11 mouse cellular contexts compared by ENCODE assay signal in genomic region chr7:45537602-45538001, GRCm38 (mm10). TPM values are rescaled to one million over a fixed set of nuclear protein-coding genes. Genes with fewer than 3 reads are reported as not detected.
DNase-seq lines count a peak whose midpoint lies in the region; ATAC-seq lines count a peak whose summit lies in the region.
"Had no signal": no experiment of that assay in that cellular context is flagged by ENCODE, and none has a peak within 500 bp of the region (broad histone marks: within the 10 kb centered on the region; RNA-seq: fewer than 3 reads in every experiment).

No protein-coding gene starts in this region.

- DNase-seq in heart, postnatal 4 days: no peak
- DNase-seq in hindbrain, embryonic 11.5 days (ENCODE audit: low spot score): no peak
- DNase-seq in testis, postnatal 14 days (ENCODE audit: low spot score): no peak
- DNase-seq in gastrocnemius, adult 18-20 months (ENCODE audit: low spot score): no peak
- DNase-seq in adrenal gland, postnatal 36 days: no peak

- H3K4me2 ChIP-seq in heart, embryonic 11.5 days: peak overlapping the region; percentile 90
- peak overlapping the region; percentile 73 for H3K4me2 ChIP-seq in hindbrain, embryonic 11.5 days (replicated peaks; ENCODE audit: low read depth, low read length)

- H3K36me3 ChIP-seq in heart, embryonic 11.5 days (ENCODE audit: control insufficient read depth, insufficient read depth, low read length): no peaks in the 10 kb centered on the region
- H3K36me3 ChIP-seq in hindbrain, embryonic 11.5 days (ENCODE audit: control insufficient read depth, insufficient read depth, low read length): no peaks in the 10 kb centered on the region
- no peaks in the 10 kb centered on the region for H3K36me3 ChIP-seq in macrophage (ENCODE audit: inconsistent target)

- peak overlapping the region; percentile 62; the same call in 1 of the 2 replicates for H3K9ac ChIP-seq in heart, embryonic 11.5 days (ENCODE audit: low read depth, low read length)
- H3K9ac ChIP-seq in hindbrain, embryonic 11.5 days (ENCODE audit: low read depth, low read length): no peak overlapping the region

- peaks cover 4% of the 10 kb centered on the region for H3K4me1 ChIP-seq in heart, embryonic 11.5 days (ENCODE audit: control insufficient read depth, insufficient read depth, low read length)
- H3K4me1 ChIP-seq in brown adipose tissue, adult 24 weeks (ENCODE audit: control insufficient read depth, insufficient read depth, insufficient read length, low read length): peaks cover 4% of the 10 kb centered on the region; the same call in 1 of the 2 replicates
- H3K4me1 ChIP-seq in hindbrain, embryonic 11.5 days (replicated peaks; ENCODE audit: control insufficient read depth, insufficient read depth, low read length): 0 out of 2 replicates have a peak, but pooled peaks cover 4% of the 10 kb centered on the region

- H3K27ac ChIP-seq in heart, embryonic 11.5 days (ENCODE audit: low read depth, low read length): no peak overlapping the region
- no peak overlapping the region for H3K27ac ChIP-seq in brown adipose tissue, adult 24 weeks (replicated peaks; ENCODE audit: low read depth, low read length)
- no peak overlapping the region for H3K27ac ChIP-seq in hindbrain, embryonic 11.5 days (ENCODE audit: low read depth, low read length)
- peak overlapping the region; percentile 42 for H3K27ac ChIP-seq in macrophage

- H3K79me2 ChIP-seq in macrophage (ENCODE audit: inconsistent target): no peaks in the 10 kb centered on the region

- no peaks in the 10 kb centered on the region for H3K9me3 ChIP-seq in heart, embryonic 11.5 days (replicated peaks; ENCODE audit: control insufficient read depth, low read length)
- no peaks in the 10 kb centered on the region for H3K9me3 ChIP-seq in hindbrain, embryonic 11.5 days (ENCODE audit: control insufficient read depth, low read length)

- no peaks in the 10 kb centered on the region for H3K27me3 ChIP-seq in heart, embryonic 11.5 days (ENCODE audit: control insufficient read depth, insufficient read depth, low read length)
- H3K27me3 ChIP-seq in hindbrain, embryonic 11.5 days (ENCODE audit: control insufficient read depth, insufficient read depth, low read length): no peaks in the 10 kb centered on the region

- peak overlapping the region; percentile 55 for H3K4me3 ChIP-seq in heart, embryonic 11.5 days (ENCODE audit: low read depth, low read length)
- H3K4me3 ChIP-seq in brown adipose tissue, adult 24 weeks (ENCODE audit: insufficient read depth, low read depth, low read length): peak overlapping the region; percentile 72
- H3K4me3 ChIP-seq in hindbrain, embryonic 11.5 days (ENCODE audit: low read depth, low read length): peak overlapping the region; percentile 48
- peak overlapping the region; percentile 47 for H3K4me3 ChIP-seq in macrophage (ENCODE audit: inconsistent target)

- no peak for ATAC-seq in heart, embryonic 11.5 days (replicated peaks; ENCODE audit: insufficient number of reproducible peaks, low FRiP score, low TSS enrichment)
- ATAC-seq in hindbrain, embryonic 11.5 days (ENCODE audit: low FRiP score): no peak

- 71% methylated on average over 10 of the region's 10 CpGs for WGBS in heart, embryonic 11.5 days (ENCODE audit: insufficient replicate concordance)
- 81% methylated on average over 10 of the region's 10 CpGs for WGBS in hindbrain, embryonic 11.5 days
- 89% methylated on average over 8 of the region's 10 CpGs for WGBS in macrophage (ENCODE audit: missing documents)

RNA-seq across cellular contexts. Expression of gene Plekha4, which starts 11.5 kb away (rescaled TPM):
- 1.1 TPM in 2 replicates for polyA plus RNA-seq in heart, embryonic 11.5 days (2014; fragmentation: Nextera tagmentation; extraction: Ambion mirVana)
- total RNA-seq in heart, postnatal 4 days (2021): 1 to 10 TPM; 3.6 to 4.0 TPM
- 1.9 and 3.3 TPM in 2 replicates for polyA plus RNA-seq in brown adipose tissue, adult 24 weeks (2012; ENCODE audit: insufficient read depth, insufficient read length, missing spikeins)
- 2.1 and 2.3 TPM in 2 replicates for polyA plus RNA-seq in hindbrain, embryonic 11.5 days (2014; fragmentation: Nextera tagmentation; extraction: Ambion mirVana)
- total RNA-seq in macrophage (2018; cell fraction: chromatin; rRNA removed): 10 to 100 TPM in 4 of 26 experiments, 1 to 10 TPM in 22; 1.5 to 53.4 (median 6.1) TPM
- total RNA-seq in macrophage (2018; cell fraction: cytosol; rRNA removed): 1 to 10 TPM in 4 of 26 experiments, under 1 TPM in 22; 0.28 to 1.7 (median 0.69) TPM
- 10 to 100 TPM in 3 of 26 experiments, 1 to 10 TPM in 23; 1.0 to 29.3 (median 5.1) TPM for total RNA-seq in macrophage (2018; cell fraction: nucleus; rRNA removed)
- polyA plus RNA-seq in macrophage (2018): 0.04 to 1.5 TPM (median 0.68 TPM) in 3 replicates
- 1 to 10 TPM; 5.2 to 5.3 TPM for total RNA-seq in gastrocnemius, adult 18-20 months (2021)
- total RNA-seq in adrenal gland, postnatal 36 days (2021): 1 to 10 TPM; 3.5 to 4.2 TPM

RNA-seq across cellular contexts. Expression of gene Ppp1r15a, which starts 11.5 kb away (rescaled TPM):
- 28.5 and 28.8 TPM in 2 replicates for polyA plus RNA-seq in heart, embryonic 11.5 days (2014; fragmentation: Nextera tagmentation; extraction: Ambion mirVana)
- total RNA-seq in heart, postnatal 4 days (2021): 10 to 100 TPM; 40.7 to 42.1 TPM
- polyA plus RNA-seq in brown adipose tissue, adult 24 weeks (2012; ENCODE audit: insufficient read depth, insufficient read length, missing spikeins): 12.6 and 24.6 TPM in 2 replicates
- 15.1 and 15.7 TPM in 2 replicates for polyA plus RNA-seq in hindbrain, embryonic 11.5 days (2014; fragmentation: Nextera tagmentation; extraction: Ambion mirVana)
- 1,000 to 10,000 TPM in 2 of 26 experiments, 100 to 1,000 TPM in 17, 10 to 100 TPM in 7; 25.4 to 2,234 (median 205) TPM for total RNA-seq in macrophage (2018; cell fraction: chromatin; rRNA removed)
- 1,000 to 10,000 TPM in 8 of 26 experiments, 100 to 1,000 TPM in 12, 10 to 100 TPM in 6; 42.6 to 2,483 (median 506) TPM for total RNA-seq in macrophage (2018; cell fraction: cytosol; rRNA removed)
- 1,000 to 10,000 TPM in 8 of 26 experiments, 100 to 1,000 TPM in 14, 10 to 100 TPM in 4; 38.1 to 2,404 (median 797) TPM for total RNA-seq in macrophage (2018; cell fraction: nucleus; rRNA removed)
- 21.4 to 32.3 TPM (median 27.6 TPM) in 3 replicates for polyA plus RNA-seq in macrophage (2018)
- 10 to 100 TPM; 28.6 to 63.5 TPM for total RNA-seq in gastrocnemius, adult 18-20 months (2021)
- total RNA-seq in adrenal gland, postnatal 36 days (2021): 10 to 100 TPM; 45.7 to 68.4 TPM

RNA-seq across cellular contexts. Expression of gene Hsd17b14, which starts 17.1 kb away (rescaled TPM):
- polyA plus RNA-seq in heart, embryonic 11.5 days (2014; fragmentation: Nextera tagmentation; extraction: Ambion mirVana): 0.31 and 1.5 TPM in 2 replicates
- total RNA-seq in heart, postnatal 4 days (2021): under 1 TPM in 1 of 2 experiments, not detected in 1; 0.20 TPM
- polyA plus RNA-seq in brown adipose tissue, adult 24 weeks (2012; ENCODE audit: insufficient read depth, insufficient read length, missing spikeins): not detected in 2 replicates
- polyA plus RNA-seq in hindbrain, embryonic 11.5 days (2014; fragmentation: Nextera tagmentation; extraction: Ambion mirVana): 0.45 and 0.46 TPM in 2 replicates
- total RNA-seq in macrophage (2018; cell fraction: chromatin; rRNA removed): 10 to 100 TPM in 1 of 26 experiments, 1 to 10 TPM in 6, under 1 TPM in 2, not detected in 17; 0.69 to 13.0 (median 2.7) TPM
- 1 to 10 TPM; 1.4 to 7.1 (median 2.7) TPM for total RNA-seq in macrophage (2018; cell fraction: cytosol; rRNA removed)
- total RNA-seq in macrophage (2018; cell fraction: nucleus; rRNA removed): 1 to 10 TPM in 10 of 26 experiments, under 1 TPM in 8, not detected in 8; 0.40 to 5.7 (median 1.1) TPM
- polyA plus RNA-seq in macrophage (2018): 0.78 to 5.8 TPM (median 1.3 TPM) in 3 replicates
- total RNA-seq in gastrocnemius, adult 18-20 months (2021): 1 to 10 TPM in 1 of 2 experiments, under 1 TPM in 1; 0.91 to 1.9 TPM
- 1 to 10 TPM in 1 of 2 experiments, under 1 TPM in 1; 0.56 to 1.2 TPM for total RNA-seq in adrenal gland, postnatal 36 days (2021)
- total RNA-seq: CH12.LX; hematopoietic stem cell, adult 5-6 weeks; neutrophil, adult 5-6 weeks had no signal

RNA-seq across cellular contexts. Expression of gene Nucb1, which starts 27.4 kb away (rescaled TPM):
- 165 and 186 TPM in 2 replicates for polyA plus RNA-seq in heart, embryonic 11.5 days (2014; fragmentation: Nextera tagmentation; extraction: Ambion mirVana)
- total RNA-seq in heart, postnatal 4 days (2021): 100 to 1,000 TPM; 121 to 131 TPM
- polyA plus RNA-seq in brown adipose tissue, adult 24 weeks (2012; ENCODE audit: insufficient read depth, insufficient read length, missing spikeins): 78.6 and 108 TPM in 2 replicates
- 88.6 and 92.7 TPM in 2 replicates for polyA plus RNA-seq in hindbrain, embryonic 11.5 days (2014; fragmentation: Nextera tagmentation; extraction: Ambion mirVana)
- 100 to 1,000 TPM in 3 of 26 experiments, 10 to 100 TPM in 23; 16.4 to 115 (median 43.0) TPM for total RNA-seq in macrophage (2018; cell fraction: chromatin; rRNA removed)
- total RNA-seq in macrophage (2018; cell fraction: cytosol; rRNA removed): 100 to 1,000 TPM; 136 to 323 (median 210) TPM
- total RNA-seq in macrophage (2018; cell fraction: nucleus; rRNA removed): 100 to 1,000 TPM in 25 of 26 experiments, 10 to 100 TPM in 1; 73.2 to 334 (median 232) TPM
- 298 to 734 TPM (median 400 TPM) in 3 replicates for polyA plus RNA-seq in macrophage (2018)
- 10 to 100 TPM; 63.3 to 68.6 TPM for total RNA-seq in gastrocnemius, adult 18-20 months (2021)
- 100 to 1,000 TPM; 263 to 267 TPM for total RNA-seq in adrenal gland, postnatal 36 days (2021)

RNA-seq across cellular contexts. Expression of gene Bcat2, which starts 32.4 kb away (rescaled TPM):
- 69.1 and 73.2 TPM in 2 replicates for polyA plus RNA-seq in heart, embryonic 11.5 days (2014; fragmentation: Nextera tagmentation; extraction: Ambion mirVana)
- total RNA-seq in heart, postnatal 4 days (2021): 10 to 100 TPM; 56.1 to 64.7 TPM
- 82.0 and 135 TPM in 2 replicates for polyA plus RNA-seq in brown adipose tissue, adult 24 weeks (2012; ENCODE audit: insufficient read depth, insufficient read length, missing spikeins)
- 26.6 and 31.4 TPM in 2 replicates for polyA plus RNA-seq in hindbrain, embryonic 11.5 days (2014; fragmentation: Nextera tagmentation; extraction: Ambion mirVana)
- 10 to 100 TPM; 20.0 to 99.2 (median 54.1) TPM for total RNA-seq in macrophage (2018; cell fraction: chromatin; rRNA removed)
- 10 to 100 TPM; 32.6 to 70.4 (median 51.1) TPM for total RNA-seq in macrophage (2018; cell fraction: cytosol; rRNA removed)
- 10 to 100 TPM; 26.7 to 83.3 (median 51.8) TPM for total RNA-seq in macrophage (2018; cell fraction: nucleus; rRNA removed)
- 31.4 to 52.8 TPM (median 38.5 TPM) in 3 replicates for polyA plus RNA-seq in macrophage (2018)
- 10 to 100 TPM; 95.0 to 98.1 TPM for total RNA-seq in gastrocnemius, adult 18-20 months (2021)
- 100 to 1,000 TPM; 165 to 289 TPM for total RNA-seq in adrenal gland, postnatal 36 days (2021)
